Mouse (Mus musculus) hindbrain, postnatal 0 days (tissue): ENCODE results near the gene Cacna1s. TPM values are rescaled to one million over a fixed set of nuclear protein-coding genes. Genes with fewer than 3 reads are reported as not detected.

ENCODE experiments used
- ATAC-seq: fragments of 200-750 bp; cut with Nextera tagmentation; 2 replicates; pipeline ENCODE4 v1.8.0; 2017; ENCODE audit warnings: mild to moderate bottlenecking, moderate TSS enrichment, moderate library complexity
- DNase-seq: peaks from one replicate; pipeline ENCODE4 v3.0.0-alpha.2; 2015; ENCODE audit warnings: low spot score
- H3K27ac ChIP-seq: fragments of 300-500 bp; sonication (generic); 2 replicates; pipeline ENCODE4 v1.5.1; 2014; ENCODE audit warnings: mild to moderate bottlenecking
- H3K27me3 ChIP-seq: fragments of 300-500 bp; sonication (generic); 2 replicates; pipeline ENCODE4 v1.6.1; 2014; ENCODE audit warnings: low read length, mixed read lengths; ENCODE audit not compliant: insufficient read depth
- H3K36me3 ChIP-seq: fragments of 300-500 bp; sonication (generic); 2 replicates; pipeline ENCODE4 v1.6.1; 2014; ENCODE audit warnings: low read length, mixed read lengths; ENCODE audit not compliant: insufficient read depth
- H3K4me1 ChIP-seq: fragments of 300-500 bp; sonication (generic); 2 replicates; pipeline ENCODE4 v1.6.1; 2014; ENCODE audit warnings: antibody characterized with exemption, low read length, mixed read lengths; ENCODE audit not compliant: insufficient read depth
- H3K4me2 ChIP-seq: fragments of 300-500 bp; sonication (generic); 2 replicates; pipeline ENCODE4 v1.6.1; 2014; ENCODE audit warnings: low read depth, mild to moderate bottlenecking, low read length, moderate library complexity, mixed read lengths
- H3K4me3 ChIP-seq: fragments of 300-500 bp; sonication (generic); 2 replicates; pipeline ENCODE4 v1.5.1; 2014; ENCODE audit warnings: low read length
- H3K9ac ChIP-seq: fragments of 300-500 bp; sonication (generic); replicated peaks from 2 replicates; pipeline ENCODE4 v1.6.1; 2014; ENCODE audit warnings: mild to moderate bottlenecking, low read length, moderate library complexity, mixed read lengths
- H3K9me3 ChIP-seq: fragments of 300-500 bp; sonication (generic); 2 replicates; pipeline ENCODE4 v1.6.1; 2016; ENCODE audit warnings: low read length, mixed read lengths
- CTCF ChIP-seq: IDR thresholded peaks from 2 replicates; pipeline ENCODE4 v1.5.1; 2016; ENCODE audit warnings: antibody characterized with exemption, control low read depth, low read depth
- WGBS: fragments of 180-500 bp; shearing (Covaris S2); extraction: QIAGEN DNeasy Blood & Tissue Kit; methylation state at CpG from one replicate; pipeline ENCODE4 v1.1.7; 2014; 5-methylcytosine and 5-hydroxymethylcytosine counted together
- polyA plus RNA-seq: library from polyadenylated mRNA; unstranded; fragments of >200 nt; fragmentation: Nextera tagmentation; extraction: Ambion mirVana; gene quantifications from 2 replicates; pipeline ENCODE4 v1.2.1, GENCODE M21; 2015
- total RNA-seq: library from RNA; depleted of rRNA; stranded (reverse); fragments of >200 nt; gene quantifications from 2 replicates; pipeline ENCODE4 v1.2.3, GENCODE M21; 2014; rRNA removed

Cacna1s gene
- total and polyA plus RNA-seq, 2 experiments from 2014 or later = 0.53 to 1.9 TPM

GRCm38 (mm10) chr1:136161333-136161921 lies 108.9 kb downstream of the Cacna1s start:
- no peaks in the 10 kb centered on the region for H3K9me3 ChIP-seq
- no peak for ATAC-seq
- H3K36me3 ChIP-seq = peaks cover 88% of the 10 kb centered on the region
- H3K4me3 ChIP-seq = no peak overlapping the region
- no peak for DNase-seq
- H3K4me1 ChIP-seq = no peaks in the 10 kb centered on the region
- TF ChIP-seq CTCF = no peak
- H3K9ac ChIP-seq = no peak overlapping the region
- WGBS = 91% methylated on average over 7 of the region's 7 CpGs
- no peak overlapping the region for H3K4me2 ChIP-seq
- no peak overlapping the region for H3K27ac ChIP-seq
- no peaks in the 10 kb centered on the region for H3K27me3 ChIP-seq

- Histone ChIP-seq H3K27ac (no peak overlapping the region), H3K4me3 (no peak overlapping the region), H3K9me3 (no peaks in the 10 kb centered on the region), H3K4me2 (no peak overlapping the region), H3K4me1 (no peaks in the 10 kb centered on the region), H3K9ac (no peak overlapping the region), H3K27me3 (no peaks in the 10 kb centered on the region), H3K36me3 (peaks cover 69% of the 10 kb centered on the region)
- TF ChIP-seq CTCF = no peak
- peak; percentile 43 for DNase-seq
- 22% methylated on average over 2 of the region's 2 CpGs for WGBS
- ATAC-seq = peak; percentile 45; the same call in 1 of the 2 replicates
Observed at GRCm38 (mm10) chr1:136165436-136165835, 112.9 kb downstream of the Cacna1s start.

GRCm38 (mm10) chr1:136167657-136168056 lies 115.1 kb downstream of the Cacna1s start:
- Histone ChIP-seq H3K9me3 (no peaks in the 10 kb centered on the region), H3K36me3 (peaks cover 66% of the 10 kb centered on the region), H3K4me2 (no peak overlapping the region), H3K4me3 (no peak overlapping the region), H3K4me1 (no peaks in the 10 kb centered on the region), H3K27ac (no peak overlapping the region), H3K27me3 (no peaks in the 10 kb centered on the region), H3K9ac (no peak overlapping the region)
- ATAC-seq (no peak), DNase-seq (peak; percentile 34)
- TF ChIP-seq CTCF = peak; percentile 51
- WGBS = 65% methylated on average over 8 of the region's 8 CpGs

Other genes with a start within 250 kb of the Cacna1s start
- gene Lad1, start 234.2 kb upstream of the Cacna1s start, total RNA-seq = 0.21 TPM in 1 of 2 replicates, not detected in the other
- gene Lad1, start 234.2 kb upstream of the Cacna1s start, polyA plus RNA-seq = 0.39 and 0.40 TPM in 2 replicates
- 0.47 and 0.79 TPM in 2 replicates for gene Tnnt2, start 216.4 kb upstream of the Cacna1s start, total RNA-seq
- gene Tnnt2, start 216.4 kb upstream of the Cacna1s start, polyA plus RNA-seq = 1.8 and 2.5 TPM in 2 replicates
- gene Pkp1, start 133.5 kb upstream of the Cacna1s start, total RNA-seq = 0.25 and 0.58 TPM in 2 replicates
- 0.09 and 0.14 TPM in 2 replicates for gene Pkp1, start 133.5 kb upstream of the Cacna1s start, polyA plus RNA-seq
- gene Igfn1, start 46.4 kb upstream of the Cacna1s start, total RNA-seq = 0.11 TPM in 1 of 2 replicates, not detected in the other
- 0.04 and 0.05 TPM in 2 replicates for gene Igfn1, start 46.4 kb upstream of the Cacna1s start, polyA plus RNA-seq
- 152 and 166 TPM in 2 replicates for gene Tmem9, start 44.6 kb upstream of the Cacna1s start, total RNA-seq
- gene Tmem9, start 44.6 kb upstream of the Cacna1s start, polyA plus RNA-seq = 195 and 196 TPM in 2 replicates
- not detected in 2 replicates for gene Ascl5, start 1.9 kb upstream of the Cacna1s start, total RNA-seq
- gene Ascl5, start 1.9 kb upstream of the Cacna1s start, polyA plus RNA-seq = 0.38 and 0.47 TPM in 2 replicates
- 144 and 155 TPM in 2 replicates for gene Kif21b, start 78.6 kb downstream of the Cacna1s start, total RNA-seq
- 22.6 and 26.8 TPM in 2 replicates for gene Kif21b, start 78.6 kb downstream of the Cacna1s start, polyA plus RNA-seq
- gene Mroh3, start 160.1 kb downstream of the Cacna1s start, total RNA-seq = 0.84 TPM in 1 of 2 replicates, not detected in the other
- 0.19 and 0.23 TPM in 2 replicates for gene Mroh3, start 160.1 kb downstream of the Cacna1s start, polyA plus RNA-seq
- gene Inava, start 181.5 kb downstream of the Cacna1s start, total RNA-seq = 4.5 and 11.3 TPM in 2 replicates
- 2.8 and 2.9 TPM in 2 replicates for gene Inava, start 181.5 kb downstream of the Cacna1s start, polyA plus RNA-seq
- gene Gpr25, start 208.1 kb downstream of the Cacna1s start, total RNA-seq = 6.0 and 6.2 TPM in 2 replicates
- gene Gpr25, start 208.1 kb downstream of the Cacna1s start, polyA plus RNA-seq = 0.78 and 1.3 TPM in 2 replicates